Mouse (Mus musculus): ENCODE measurements around the gene Pbld2.
A peak's percentile ranks its signal among the peaks of the same experiment; 100 is the strongest.
"Not testable (repeated sequence)": the region's sequence is repeated elsewhere in the genome, so short reads cannot be mapped to it uniquely, and the experiment has no call there.

Gene Pbld2

DNA sequence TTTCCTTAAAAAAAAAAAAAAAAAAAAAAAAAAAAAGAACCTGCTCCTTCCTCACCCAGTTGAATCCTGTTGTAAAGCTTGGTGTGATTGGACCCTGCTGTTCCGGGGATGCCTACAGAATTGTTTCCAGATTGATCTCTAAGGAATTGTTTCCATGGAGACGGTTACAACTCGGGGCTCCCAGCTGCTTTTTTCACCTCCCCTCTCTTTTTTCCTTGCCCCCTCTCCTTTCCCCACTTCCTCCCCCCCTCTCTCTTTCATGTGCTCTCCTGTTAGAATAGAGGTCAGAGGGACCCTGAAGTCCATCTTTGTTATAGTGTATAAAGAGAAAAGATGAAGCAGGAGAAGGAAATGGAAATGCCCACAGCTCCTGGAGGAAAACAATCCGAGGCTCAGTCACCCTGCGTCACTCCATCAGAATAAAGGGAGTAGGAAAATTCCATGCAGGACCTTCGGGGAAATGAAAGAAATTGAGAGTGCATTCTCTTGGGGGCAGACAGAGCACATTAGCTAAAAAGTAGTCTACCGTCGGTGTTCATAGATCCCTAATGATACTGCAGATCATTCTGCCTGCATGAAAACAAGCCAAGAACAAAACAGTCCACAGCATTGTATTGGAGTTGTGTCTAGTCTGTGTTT is 2.2 kb downstream of the Pbld2 start:
- DNase-seq, result peak; percentile 83

DNA sequence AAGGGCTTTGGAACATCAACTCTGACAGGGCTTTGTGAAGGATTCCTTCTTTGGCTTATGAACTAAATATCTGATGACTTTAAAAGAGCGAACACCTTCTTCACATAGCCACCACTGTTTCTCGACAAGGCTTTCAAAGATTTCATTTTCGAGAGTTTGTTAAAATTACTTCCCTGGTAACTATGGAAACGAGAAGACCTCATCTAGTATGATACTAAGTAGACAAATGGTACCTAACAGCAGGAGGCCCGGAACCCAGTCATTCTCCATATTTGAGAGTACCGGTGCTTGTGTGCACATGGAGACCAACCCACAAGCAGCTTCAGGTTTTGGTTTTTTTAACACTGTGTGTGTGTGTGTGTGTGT is 2.7 kb downstream of the Pbld2 start:
- peak; percentile 17 for DNase-seq

DNA sequence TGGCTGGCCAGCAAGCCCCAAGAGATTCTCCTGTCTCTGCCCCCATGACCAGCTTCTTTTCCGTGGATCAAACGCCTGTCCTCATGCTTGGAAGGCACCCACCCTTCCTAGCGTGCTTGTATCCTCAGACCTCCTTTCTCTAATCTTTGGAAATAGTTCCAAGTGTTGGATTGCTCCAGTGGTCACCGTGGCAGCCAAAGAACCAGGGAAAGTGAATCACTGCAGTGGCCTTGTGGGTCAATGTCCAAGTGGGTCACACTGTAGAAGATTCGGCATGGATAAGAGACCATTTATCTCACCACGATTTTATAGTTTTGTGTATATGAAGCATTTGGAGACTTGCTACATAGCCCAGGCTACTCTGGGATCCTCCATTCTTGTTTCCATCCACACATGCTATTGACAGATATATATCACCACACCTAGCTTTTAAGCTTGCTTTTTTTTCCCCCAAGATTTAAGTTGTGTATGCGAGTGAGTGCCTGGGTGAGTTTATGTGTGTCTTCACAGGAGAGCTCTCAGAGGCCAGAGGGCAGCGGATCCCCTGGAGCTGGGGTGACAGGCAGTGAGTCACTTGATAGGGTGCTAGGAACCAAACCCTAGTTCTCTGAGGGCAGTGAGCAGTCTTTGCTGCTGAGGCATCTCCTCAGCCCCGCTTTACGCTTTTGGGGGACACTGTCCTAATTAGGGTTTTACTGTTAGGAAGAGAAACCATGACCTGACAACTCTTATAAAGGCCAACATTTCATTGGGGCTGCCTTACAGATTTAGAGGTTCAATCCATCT is 3.5 kb downstream of the Pbld2 start:
- no peak for DNase-seq

DNA sequence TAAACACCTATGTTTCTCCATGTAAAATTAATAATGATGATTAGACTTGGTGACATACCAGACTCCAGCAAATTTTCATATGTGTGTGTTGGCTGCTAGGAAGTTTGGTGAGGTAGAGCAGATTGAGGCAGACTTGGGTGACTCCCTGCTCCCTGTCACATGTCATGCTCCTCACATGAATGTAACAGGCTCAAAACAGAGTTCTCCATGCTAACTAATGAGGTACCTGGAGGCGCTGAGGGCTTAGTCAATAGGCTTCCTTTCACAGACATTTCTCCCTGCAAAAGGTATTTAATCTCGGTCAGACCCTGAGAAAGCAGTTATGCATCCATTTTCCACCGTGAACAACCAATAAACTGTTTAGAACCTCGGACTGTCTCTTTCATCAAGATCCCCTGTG is 4.3 kb downstream of the Pbld2 start:
- DNase-seq, result no peak

DNA sequence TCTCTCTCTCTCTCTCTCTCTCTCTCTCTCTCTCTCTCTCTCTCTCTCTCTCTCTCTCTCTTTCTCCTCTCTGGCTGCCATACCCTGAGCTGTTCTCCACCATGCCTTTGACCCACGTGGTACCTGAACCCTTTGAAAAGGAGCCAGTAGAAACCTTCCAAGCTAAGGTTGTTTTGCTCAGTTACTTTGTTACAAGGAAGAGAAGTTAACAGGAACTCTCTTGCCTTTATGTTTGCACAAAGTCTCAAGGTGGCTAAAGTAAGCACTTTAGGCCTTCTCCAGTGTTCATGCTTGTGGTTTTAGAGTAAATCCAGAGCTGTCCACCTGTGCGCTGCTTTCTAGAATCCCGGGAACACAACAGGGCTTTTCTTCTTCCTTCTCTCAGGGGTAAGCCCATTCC is 8.2 kb downstream of the Pbld2 start:
- DNase-seq, result no peak

DNA sequence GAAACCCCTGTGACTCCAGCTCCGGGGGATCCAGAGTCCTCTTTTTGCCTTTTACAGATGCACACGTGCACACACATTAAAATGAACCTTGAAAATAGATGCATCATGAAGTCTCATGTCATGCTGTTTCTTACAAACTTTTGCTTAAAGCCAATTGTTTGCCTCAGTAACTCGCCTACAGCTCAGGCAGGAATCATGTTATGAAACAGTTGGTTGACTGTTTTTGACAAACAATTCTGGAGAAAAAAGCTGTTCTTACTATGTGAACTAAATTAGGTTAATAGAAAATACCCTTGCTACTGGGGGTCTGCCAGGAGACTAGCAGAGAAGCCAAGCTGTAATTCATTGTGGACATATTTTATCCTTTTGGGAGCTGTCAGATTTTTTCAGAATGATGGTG is 8.8 kb downstream of the Pbld2 start:
- DNase-seq, result no peak

DNA sequence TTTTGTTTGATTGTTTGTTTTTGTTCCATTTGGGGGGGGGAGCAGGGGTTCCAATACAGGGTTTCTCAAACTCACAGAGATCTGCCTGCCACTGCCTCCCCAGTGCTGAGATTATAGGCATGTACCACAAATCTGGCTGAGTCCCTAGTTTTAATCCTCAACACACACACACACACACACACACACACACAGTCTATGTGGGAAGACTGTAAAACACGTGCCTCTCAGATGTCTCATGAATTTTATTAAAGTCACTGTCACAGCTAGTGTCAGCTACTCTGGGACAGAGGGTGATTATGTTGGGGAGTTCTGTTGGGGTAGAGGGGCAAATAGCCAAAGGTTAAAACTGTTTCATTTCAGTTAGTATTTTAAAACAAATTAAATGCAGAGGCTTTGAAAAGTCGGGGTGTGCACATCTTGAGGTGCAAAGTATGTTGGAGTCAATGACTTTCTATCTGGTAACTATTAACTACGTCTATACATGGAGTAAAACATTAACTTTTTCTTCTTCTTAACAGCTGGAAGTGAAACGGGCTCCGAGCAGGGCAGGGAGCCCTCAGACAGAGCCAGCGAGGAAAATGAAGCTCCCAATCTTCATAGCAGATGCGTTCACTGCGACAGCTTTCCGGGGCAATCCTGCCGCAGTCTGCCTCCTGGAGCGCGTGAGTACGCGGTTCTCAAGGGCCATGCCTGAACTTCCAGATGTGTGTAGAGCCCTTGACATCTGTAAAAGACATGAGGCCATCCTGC is 14.6 kb downstream of the Pbld2 start:
- no peak for DNase-seq

DNA sequence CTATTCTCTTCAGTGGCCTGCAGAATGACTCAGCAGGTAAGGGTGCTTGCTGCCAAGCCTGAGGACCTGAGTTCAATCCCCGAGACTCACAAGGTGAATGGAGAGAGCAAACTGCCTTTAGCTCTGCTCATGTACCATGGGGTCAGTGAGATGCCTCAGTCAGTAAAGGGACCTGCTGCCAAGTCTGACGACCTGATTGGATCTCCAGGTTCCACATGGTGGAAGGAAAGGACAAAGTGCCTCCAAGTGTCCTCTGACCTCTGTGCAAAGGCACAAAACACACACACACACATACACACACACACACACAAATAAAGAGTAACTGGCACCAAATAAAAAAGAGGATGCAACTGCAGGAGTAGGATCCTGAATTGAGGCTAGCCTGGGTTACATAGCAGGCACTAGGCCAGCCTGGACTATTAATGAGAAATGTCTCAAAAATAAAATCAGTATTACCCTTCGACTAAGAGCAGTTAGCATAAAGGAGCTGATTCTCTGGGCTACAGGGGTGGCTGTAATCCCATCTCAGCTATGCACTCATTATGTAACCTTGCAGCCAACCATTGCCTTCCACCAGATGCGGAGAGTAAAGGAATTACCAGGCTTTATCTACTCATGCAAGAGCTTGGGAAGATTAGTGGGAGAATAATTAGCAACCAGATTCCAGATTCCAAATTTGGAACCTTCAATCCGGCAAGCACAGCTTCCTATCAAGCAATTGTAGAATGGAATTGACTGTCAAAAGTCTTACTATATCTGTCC is 15.9 kb downstream of the Pbld2 start:
- DNase-seq, result no peak

DNA sequence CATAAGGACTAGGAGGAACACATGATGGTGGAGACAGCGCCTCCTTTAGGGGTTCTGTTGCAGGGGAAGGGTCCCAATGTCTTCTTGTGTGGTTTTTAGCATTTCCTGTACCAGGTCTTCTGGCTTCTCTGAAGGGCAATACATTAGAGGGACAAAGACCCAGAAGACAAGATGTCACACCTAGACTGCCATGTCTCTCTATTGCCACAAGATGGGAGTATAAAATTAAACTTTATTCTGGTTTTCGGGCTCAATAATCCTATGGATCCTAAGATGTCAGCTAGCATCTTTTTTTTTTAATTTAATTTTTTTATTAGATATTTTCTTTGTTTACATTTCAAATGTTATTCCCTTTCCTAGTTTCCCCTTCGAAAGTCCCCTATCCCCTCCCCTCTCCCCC is 19.0 kb downstream of the Pbld2 start:
- DNase-seq, result no peak

DNA sequence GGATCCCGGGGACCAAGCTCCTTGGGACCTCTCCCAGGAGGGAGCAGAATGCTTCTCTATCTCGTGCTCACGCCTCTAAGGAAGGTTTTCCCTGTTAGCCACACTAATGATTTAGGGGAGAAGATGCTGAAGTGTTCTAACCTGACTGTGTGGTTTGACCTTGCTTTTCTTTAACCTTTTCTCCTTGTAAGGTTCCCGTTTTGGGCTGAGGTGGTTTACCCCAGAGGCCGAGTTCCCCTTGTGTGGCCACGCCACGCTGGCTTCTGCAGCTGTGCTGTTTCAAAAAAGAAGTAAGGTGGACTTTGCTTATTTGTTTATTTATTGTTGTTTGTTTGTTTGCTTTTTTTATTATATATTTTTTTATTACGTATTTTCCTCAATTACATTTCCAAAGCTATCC is 23.6 kb downstream of the Pbld2 start:
- no peak for DNase-seq

DNA sequence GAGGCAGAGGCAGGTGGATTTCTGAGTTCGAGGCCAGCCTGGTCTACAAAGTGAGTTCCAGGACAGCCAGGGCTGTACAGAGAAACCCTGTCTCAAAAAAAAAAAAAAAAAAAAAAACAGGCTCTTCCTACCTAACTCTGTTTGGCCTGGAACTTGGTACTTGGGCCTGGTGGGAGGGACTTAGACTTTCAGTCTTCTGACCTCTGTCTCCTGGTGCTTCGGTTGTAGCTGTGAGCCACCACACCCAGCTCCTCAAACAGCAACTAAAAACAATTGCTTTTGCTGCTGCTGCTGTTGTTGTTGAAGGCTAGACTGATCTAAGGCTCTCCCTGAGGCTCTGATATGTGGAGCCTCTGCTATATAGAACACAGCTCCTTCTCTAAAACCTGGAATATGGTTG is 25.0 kb downstream of the Pbld2 start:
- DNase-seq, result no peak

DNA sequence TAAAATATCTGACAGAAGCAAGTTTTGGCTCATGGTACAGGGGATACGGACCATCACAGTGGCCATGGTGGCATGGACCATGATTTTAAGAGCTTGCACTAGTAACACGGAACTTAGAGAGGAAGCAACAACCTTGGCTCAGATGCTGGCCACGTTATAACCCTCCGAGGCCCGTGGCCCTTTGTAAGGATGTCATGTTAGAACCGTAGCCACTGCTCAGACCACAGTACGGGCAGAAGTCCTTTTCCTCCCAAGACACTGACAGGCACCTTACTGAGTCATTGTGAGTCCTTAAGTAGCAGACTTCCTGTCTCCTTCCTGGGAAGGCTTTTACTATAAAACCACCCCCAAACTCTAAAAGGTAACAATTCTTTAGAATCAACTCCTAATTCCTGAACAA is 27.2 kb downstream of the Pbld2 start:
- no peak for DNase-seq

DNA sequence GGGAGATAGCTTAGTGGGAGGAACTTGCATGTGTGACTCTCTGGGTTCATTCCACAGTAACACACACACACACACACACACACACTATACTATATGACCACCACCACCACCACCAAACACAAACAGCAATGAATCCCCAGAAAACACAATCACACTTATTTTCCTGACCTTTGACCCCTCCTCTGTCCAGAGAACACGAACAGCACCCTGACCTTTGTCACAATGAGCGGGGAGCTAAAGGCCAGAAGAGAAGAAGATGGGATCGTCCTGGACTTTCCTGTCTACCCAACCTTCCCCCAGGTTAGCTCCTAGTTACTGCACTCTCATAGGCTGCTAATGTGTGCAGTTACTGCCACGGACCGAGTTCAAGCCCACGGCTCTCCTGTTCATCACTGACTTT is 27.9 kb downstream of the Pbld2 start:
- no peak for DNase-seq

DNA sequence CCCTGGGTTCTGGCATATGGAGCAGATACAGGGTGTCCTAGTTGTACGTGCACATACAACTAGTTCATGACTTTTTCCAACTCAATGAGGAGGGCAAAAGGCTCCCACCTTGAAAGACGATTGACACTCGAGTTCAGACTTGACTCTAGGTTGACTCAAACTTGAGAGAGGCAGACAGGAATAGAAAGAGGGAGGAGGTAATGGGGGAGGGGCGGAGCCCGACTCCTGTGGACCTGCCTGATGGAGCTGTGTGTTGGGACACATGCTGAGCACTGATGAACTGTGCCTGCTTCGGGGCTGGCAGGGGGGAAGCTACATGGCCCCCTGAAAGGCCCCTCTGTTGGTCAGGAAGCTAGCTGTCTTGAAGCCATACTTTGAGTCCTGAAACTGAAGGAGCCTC is 28.9 kb downstream of the Pbld2 start:
- DNase-seq, result no peak

DNA sequence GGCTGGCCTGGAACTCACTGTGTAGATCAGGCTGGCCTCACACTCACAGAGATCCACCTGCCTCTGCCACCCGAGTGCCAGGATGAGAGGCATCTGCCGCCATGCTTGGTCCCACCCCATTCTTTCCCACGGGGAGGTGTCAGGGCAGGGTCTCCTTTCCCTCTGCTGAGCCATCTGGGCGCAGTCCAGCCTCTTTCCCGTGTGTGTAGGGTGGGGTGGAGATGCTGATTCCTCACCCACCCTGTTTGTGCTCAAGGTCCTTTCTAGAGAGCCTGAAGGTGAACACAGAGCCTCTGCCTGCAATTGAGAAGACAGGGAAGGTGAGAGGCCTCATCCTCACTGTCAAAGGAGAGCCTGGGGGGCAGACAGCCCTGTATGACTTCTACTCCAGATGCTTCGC is 30.0 kb downstream of the Pbld2 start:
- DNase-seq, result not testable (repeated sequence)

DNA sequence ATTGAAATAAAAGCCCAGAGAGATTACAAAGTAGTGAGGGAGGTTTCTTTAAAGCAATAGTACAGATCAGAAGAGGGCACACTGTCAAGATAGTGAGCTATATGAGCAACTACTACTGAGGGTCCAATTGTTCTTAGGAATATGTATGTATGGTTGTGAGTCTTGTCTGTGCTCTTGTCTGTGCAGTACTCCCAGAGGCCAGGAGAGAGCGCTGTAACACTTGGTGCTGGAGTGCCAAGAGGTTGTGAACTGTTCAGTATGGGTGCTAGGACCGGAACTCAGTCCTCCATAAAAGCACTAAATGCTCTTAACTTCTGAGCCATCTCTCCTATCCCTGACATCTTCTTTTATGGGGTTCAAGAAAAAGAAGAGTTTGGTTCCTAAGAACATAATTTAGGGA is 30.5 kb downstream of the Pbld2 start:
- no peak for DNase-seq

DNA sequence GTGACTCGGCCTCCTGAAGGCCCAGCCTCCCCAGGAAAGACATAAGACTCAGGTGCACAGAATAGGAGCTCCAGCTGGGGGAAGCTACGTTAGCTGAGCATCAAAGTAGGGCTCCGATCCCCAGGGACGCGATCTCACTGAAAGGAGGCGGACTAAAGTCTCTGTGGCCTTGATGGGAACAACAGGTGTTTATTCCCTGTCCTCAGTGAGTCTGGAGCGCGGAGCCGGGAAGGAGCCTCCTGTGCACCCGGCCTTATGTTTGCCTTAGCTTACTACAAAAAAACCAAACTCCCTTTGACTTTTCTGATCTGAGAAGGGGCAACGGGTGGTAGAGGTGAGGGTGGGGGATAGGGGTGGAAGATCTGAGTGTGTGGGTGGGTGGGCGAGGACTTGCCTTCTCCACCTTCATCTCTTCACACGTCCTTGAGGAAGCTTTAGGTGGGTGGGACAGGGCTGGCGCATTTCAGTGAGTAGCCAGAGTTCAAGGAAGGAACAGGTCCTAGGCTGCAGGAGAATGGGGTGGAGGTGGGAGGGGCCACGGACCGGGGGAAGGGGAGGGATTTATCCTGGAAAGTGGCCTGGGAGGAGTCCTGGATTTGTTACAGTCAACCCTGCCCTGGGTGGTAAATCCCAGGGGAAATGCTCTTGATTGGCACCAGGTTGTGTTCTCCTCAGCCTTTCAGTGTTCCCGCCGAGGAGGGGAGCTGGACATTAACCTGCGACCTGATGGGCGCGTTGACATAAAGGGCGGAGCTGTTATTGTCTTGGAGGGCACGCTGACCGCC is 33.0 kb downstream of the Pbld2 start:
- peak; percentile 22 for DNase-seq

DNA sequence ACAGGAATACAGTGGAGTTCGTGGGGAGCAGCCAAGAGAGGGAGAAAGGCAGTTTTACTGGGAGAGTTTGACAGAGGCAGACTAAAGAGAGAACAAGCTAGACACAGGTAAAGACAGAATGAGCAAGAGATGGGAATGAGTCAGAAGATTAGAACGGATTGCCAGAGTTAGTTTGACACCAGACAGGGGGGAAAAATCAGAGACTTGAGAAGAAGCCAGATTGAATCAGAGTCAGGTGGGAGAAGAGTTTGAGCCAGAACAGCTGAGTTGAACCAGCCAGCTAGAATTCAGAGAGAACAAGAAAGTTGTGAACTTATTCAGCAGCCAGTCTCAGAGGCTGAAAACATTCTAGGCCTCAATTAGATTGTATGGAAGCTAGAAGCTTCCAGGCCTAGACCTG is 35.7 kb downstream of the Pbld2 start, which contains the start of gene Pbld1:
TSS of gene Pbld1 (plus strand) at position 301 of the 400 bp plus-strand sequence.
- DNase-seq, result no peak

DNA sequence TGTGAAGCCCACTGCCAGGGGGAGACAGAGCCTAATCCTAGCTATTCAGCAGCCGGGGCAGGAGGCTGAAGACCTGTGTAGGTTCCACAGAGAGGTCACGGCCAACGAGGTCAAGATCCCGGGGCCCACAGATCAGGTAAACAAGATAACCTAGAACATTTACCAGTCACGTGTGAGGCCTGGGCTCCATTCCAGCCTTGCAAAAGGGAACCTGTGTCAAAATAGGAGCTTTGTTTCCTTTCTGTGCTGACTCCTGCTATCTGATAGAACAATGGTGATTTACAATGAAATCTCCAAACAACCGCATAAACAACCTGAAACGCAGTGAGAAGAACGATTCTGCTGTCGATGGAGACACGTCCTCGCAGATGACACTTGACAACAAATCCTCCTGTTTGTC is 36.3 kb downstream of the Pbld2 start:
- DNase-seq, result no peak

DNA sequence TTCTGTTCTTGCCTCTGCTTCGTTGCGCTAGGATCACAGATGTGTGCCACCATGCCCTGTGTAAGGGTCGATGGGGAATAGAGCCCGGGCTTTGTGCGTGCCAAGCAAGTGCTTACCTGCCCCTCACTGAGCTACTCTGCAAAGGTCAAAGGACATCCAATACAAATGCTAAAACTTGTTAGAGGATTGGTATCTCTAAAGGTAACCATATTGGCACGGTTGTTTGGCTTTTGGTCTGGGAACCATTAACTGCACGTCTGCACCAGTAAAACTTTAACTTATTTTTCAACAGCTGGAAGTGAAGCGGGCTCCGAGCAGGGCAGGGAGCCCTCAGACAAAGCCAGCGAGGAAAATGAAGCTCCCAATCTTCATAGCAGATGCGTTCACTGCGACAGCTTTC is 37.2 kb downstream of the Pbld2 start:
- DNase-seq, result no peak

DNA sequence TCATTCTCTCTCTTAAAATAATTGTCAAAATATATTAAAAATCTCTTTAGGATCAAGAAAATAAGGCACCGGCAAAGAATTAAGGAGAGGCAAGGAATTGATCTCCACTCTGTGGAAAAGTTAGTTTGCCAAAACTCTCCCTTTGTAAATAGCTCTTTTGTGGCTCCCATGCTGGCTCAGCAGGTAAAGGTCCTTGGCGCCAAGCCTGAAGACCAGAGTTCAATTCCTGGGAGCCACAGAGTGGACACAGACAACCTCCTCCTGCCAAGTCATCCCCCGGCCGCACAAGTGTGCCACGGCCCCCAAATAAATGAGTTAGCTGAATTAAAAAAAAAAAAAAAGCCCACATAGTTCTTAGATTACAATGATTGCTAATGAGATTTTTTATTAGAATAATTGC is 38.6 kb downstream of the Pbld2 start:
- DNase-seq, result no peak

DNA sequence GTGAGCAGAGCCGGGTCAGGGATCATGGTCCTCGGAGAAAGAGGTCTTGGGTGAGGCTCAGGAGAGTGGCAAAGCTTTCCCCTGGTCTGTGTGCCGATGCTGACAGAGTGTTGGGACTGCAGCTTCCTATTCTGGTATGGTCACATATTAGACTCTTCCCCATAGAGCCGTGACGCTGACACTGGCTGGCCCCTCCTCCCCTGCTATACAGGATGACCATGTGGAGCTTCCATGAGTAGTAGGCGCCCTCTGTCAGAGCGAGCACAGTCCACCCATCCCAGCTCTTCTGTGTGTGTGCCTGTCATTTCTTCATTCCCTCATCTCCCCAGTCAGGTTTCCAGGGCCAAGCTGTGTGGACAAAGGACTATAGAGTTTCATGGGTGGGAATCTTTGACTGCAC is 39.2 kb downstream of the Pbld2 start:
- no peak for DNase-seq

DNA sequence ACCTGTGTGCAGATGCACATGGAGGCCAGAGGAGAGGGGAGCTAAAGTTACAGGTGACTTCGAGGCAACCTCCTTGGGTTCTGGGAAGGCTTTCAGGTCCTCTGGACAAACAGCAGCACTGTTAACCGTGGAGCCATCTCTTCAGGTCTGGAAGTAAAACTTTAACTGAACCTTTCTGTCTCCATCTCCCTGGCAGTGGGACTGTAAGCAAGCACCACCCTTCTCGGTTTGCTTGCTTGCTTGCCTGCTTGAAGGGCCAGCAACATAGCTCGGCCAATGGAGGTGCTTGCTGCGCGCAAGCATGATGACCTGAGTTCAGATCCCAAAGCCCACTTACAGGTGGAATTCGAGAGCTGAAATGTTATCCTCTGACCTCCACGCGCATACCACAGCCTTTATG is 40.4 kb downstream of the Pbld2 start:
- DNase-seq, result no peak
